In genomic region chr5:117899361-117899760, GRCm38 (mm10) we compare ENCODE assay signal across 24 mouse cellular contexts.
DNase-seq lines count a peak whose midpoint lies in the region; ATAC-seq lines count a peak whose summit lies in the region.
"Had no signal": no experiment of that assay in that cellular context is flagged by ENCODE, and none has a peak within 500 bp of the region (broad histone marks: within the 10 kb centered on the region; RNA-seq: fewer than 3 reads in every experiment).

No protein-coding gene starts in this region.

- WGBS in forebrain, embryonic 14.5 days = 59% methylated on average over 10 of the region's 10 CpGs
- 77% methylated on average over 10 of the region's 10 CpGs for WGBS in forebrain, embryonic 13.5 days

- no peak overlapping the region for H3K4me3 ChIP-seq in forebrain, embryonic 14.5 days (ENCODE audit: low read depth, low read length)
- H3K4me3 ChIP-seq in forebrain, embryonic 13.5 days = no peak overlapping the region
- H3K4me3 ChIP-seq: embryonic facial prominence, embryonic 10.5 days; embryonic facial prominence, embryonic 12.5 days had no signal

- H3K27ac ChIP-seq in forebrain, embryonic 14.5 days (ENCODE audit: low read depth, low read length) = no peak overlapping the region
- H3K27ac ChIP-seq in forebrain, embryonic 13.5 days = no peak overlapping the region
- H3K27ac ChIP-seq: embryonic facial prominence, embryonic 12.5 days had no signal

- DNase-seq in forebrain, embryonic 14.5 days (ENCODE audit: low spot score) = peak; percentile 54
- DNase-seq in frontal cortex, postnatal 10 days (ENCODE audit: low spot score in 2 of 2) = no peak
- peak; percentile 10 for DNase-seq in right cerebral cortex, postnatal 25 days
- no peak for DNase-seq in right cerebral cortex, postnatal 14 days
- DNase-seq in kidney, postnatal 4 days = no peak
- DNase-seq: adrenal gland, adult 8-10 months; adrenal gland, postnatal 14 days; adrenal gland, postnatal 36 days; B cell, adult 2 months; cerebellum, adult 11-12 months; cerebellum, adult 2 months; cerebellum, adult 9-10 months; cerebellum, postnatal 10 days; cerebellum, postnatal 25 days had no signal

- no peak overlapping the region for H3K4me2 ChIP-seq in forebrain, embryonic 14.5 days (ENCODE audit: low read length)
- H3K4me2 ChIP-seq in forebrain, embryonic 13.5 days = no peak overlapping the region
- H3K4me2 ChIP-seq: embryonic facial prominence, embryonic 12.5 days had no signal

- no peak overlapping the region for H3K9ac ChIP-seq in forebrain, embryonic 14.5 days (ENCODE audit: low read length)
- H3K9ac ChIP-seq in forebrain, embryonic 13.5 days = no peak overlapping the region
- H3K9ac ChIP-seq: embryonic facial prominence, embryonic 12.5 days had no signal

- H3K9me3 ChIP-seq in forebrain, embryonic 14.5 days (replicated peaks; ENCODE audit: control insufficient read depth, low read length) = no peaks in the 10 kb centered on the region
- no peaks in the 10 kb centered on the region for H3K9me3 ChIP-seq in forebrain, embryonic 13.5 days (replicated peaks)
- H3K9me3 ChIP-seq: embryonic facial prominence, embryonic 10.5 days; embryonic facial prominence, embryonic 12.5 days had no signal

- H3K27me3 ChIP-seq in forebrain, embryonic 14.5 days (replicated peaks; ENCODE audit: control insufficient read depth, insufficient read depth, low read length) = no peaks in the 10 kb centered on the region
- H3K27me3 ChIP-seq in forebrain, embryonic 13.5 days = no peaks in the 10 kb centered on the region
- H3K27me3 ChIP-seq: CH12.LX; embryonic facial prominence, embryonic 12.5 days; Patski had no signal

- no peak for ATAC-seq in forebrain, embryonic 14.5 days
- ATAC-seq in forebrain, embryonic 13.5 days = no peak
- 0 out of 2 replicates have a peak, but pooled peaks have one; percentile 38 for ATAC-seq in frontal cortex, adult (ENCODE audit: low TSS enrichment)
- ATAC-seq: activated CD4-positive, CD25-positive, alpha-beta regulatory T cell, adult 4 months; CD4-positive, CD25-positive, alpha-beta regulatory T cell, adult 4 months; forebrain, embryonic 16.5 days; Patski had no signal

- H3K36me3 ChIP-seq in forebrain, embryonic 14.5 days (ENCODE audit: control insufficient read depth, insufficient read depth, low read length) = no peaks in the 10 kb centered on the region
- H3K36me3 ChIP-seq in forebrain, embryonic 13.5 days (ENCODE audit: poor library complexity, severe bottlenecking) = no peaks in the 10 kb centered on the region
- H3K36me3 ChIP-seq: embryonic facial prominence, embryonic 10.5 days; embryonic facial prominence, embryonic 12.5 days; G1E had no signal

- H3K4me1 ChIP-seq in forebrain, embryonic 14.5 days (ENCODE audit: control insufficient read depth, insufficient read depth, low read length) = no peaks in the 10 kb centered on the region
- peaks cover 28% of the 10 kb centered on the region for H3K4me1 ChIP-seq in forebrain, embryonic 13.5 days

Comparison
In these comparisons a context has a peak if more than half of its experiments do, and no peak if none do; other contexts are left out.
1. DNase-seq: peak in forebrain, embryonic 14.5 days (single experiment) and right cerebral cortex, postnatal 25 days (single experiment); none in frontal cortex, postnatal 10 days (0 of 2), right cerebral cortex, postnatal 14 days (single experiment) and kidney, postnatal 4 days (0 of 2).